Mouse (Mus musculus): ENCODE measurements around the gene Olfr366. TPM values are rescaled to one million over a fixed set of nuclear protein-coding genes. Genes with fewer than 3 reads are reported as not detected.

Gene Olfr366
- not detected for polyA plus RNA-seq (2017; shearing (Covaris generic))

DNA sequence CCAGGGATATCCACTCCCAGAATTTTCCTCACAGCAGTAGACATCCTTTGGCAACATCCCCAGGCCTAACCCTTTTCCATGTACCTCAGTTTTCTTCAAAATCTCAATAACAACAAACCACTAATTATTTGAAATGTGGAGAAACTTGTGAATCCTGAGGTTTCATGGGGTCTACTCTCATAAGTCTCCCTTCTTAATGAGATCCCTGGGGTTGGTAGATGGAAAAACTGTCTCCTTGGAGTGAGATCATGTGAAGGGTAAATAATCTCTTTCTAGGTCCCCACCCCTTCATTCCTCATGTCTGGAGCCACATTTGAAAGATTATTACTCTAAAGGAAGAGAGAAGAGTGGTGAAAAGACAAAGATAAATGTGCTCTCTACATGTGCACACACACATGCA lies at the start of gene Olfr366:
Gene Olfr366, plus strand, starts transcription at position 301 of the 400 bp plus-strand sequence.

DNA sequence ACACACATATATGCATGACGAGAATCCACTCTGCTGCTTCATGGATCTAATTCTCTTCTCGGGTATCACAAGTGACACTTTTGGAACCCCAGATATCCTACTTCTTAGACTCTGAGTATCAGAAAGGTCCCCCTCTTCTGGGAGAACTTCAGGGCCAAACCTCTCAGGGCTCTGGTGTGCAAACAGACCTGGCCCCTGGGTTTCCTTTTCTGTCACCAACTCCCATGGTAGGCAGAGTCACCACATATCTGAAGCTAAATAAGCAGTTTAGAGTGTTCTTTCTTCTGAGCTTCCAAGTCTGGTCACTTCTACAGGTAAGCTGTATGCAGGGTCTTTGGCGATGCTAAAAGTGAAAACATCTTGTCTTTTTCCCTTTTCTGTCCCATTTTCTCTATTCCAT lies 23.5 kb upstream of the Olfr366 start, which contains the start of gene Olfr365:
Gene Olfr365, plus strand, starts transcription at position 301 of the 400 bp plus-strand sequence.

Other genes with a start within 250 kb of the Olfr366 start
- gene Olfr357, start 217.7 kb upstream of the Olfr366 start, polyA plus RNA-seq (2017; shearing (Covaris generic)) = not detected
- gene Olfr358, start 202.2 kb upstream of the Olfr366 start, polyA plus RNA-seq (2017; shearing (Covaris generic)) = under 1 TPM; 0.11 to 0.22 TPM
- not detected for gene Olfr360, start 145.8 kb upstream of the Olfr366 start, polyA plus RNA-seq (2017; shearing (Covaris generic))
- gene Olfr361, start 122.3 kb upstream of the Olfr366 start, polyA plus RNA-seq (2017; shearing (Covaris generic)) = under 1 TPM; 0.07 to 0.10 TPM
- gene Olfr362, start 93.7 kb upstream of the Olfr366 start, polyA plus RNA-seq (2017; shearing (Covaris generic)) = not detected
- gene Olfr364-ps1, start 72.3 kb upstream of the Olfr366 start, polyA plus RNA-seq (2017; shearing (Covaris generic)) = not detected
- under 1 TPM; 0.02 to 0.05 TPM for gene Olfr365, start 23.4 kb upstream of the Olfr366 start, polyA plus RNA-seq (2017; shearing (Covaris generic))
- not detected for gene Olfr368, start 114.9 kb downstream of the Olfr366 start, polyA plus RNA-seq (2017; shearing (Covaris generic))
- gene Pdcl, start 147.8 kb downstream of the Olfr366 start, polyA plus RNA-seq (2017; shearing (Covaris generic)) = 10 to 100 TPM; 24.8 to 32.0 TPM
- gene Rc3h2, start 211.3 kb downstream of the Olfr366 start, polyA plus RNA-seq (2017; shearing (Covaris generic)) = 10 to 100 TPM; 27.2 to 42.1 TPM
- 1 to 10 TPM; 4.5 to 6.0 TPM for gene Zbtb26, start 231.6 kb downstream of the Olfr366 start, polyA plus RNA-seq (2017; shearing (Covaris generic))
- 1 to 10 TPM; 4.1 to 4.5 TPM for gene Zbtb6, start 231.6 kb downstream of the Olfr366 start, polyA plus RNA-seq (2017; shearing (Covaris generic))
- 10 to 100 TPM; 48.4 to 50.9 TPM for gene Rabgap1, start 231.7 kb downstream of the Olfr366 start, polyA plus RNA-seq (2017; shearing (Covaris generic))

Measured in inflammation-experienced regulatory T-cells (primary cell).